Mouse (Mus musculus) neural tube, embryonic 11.5 days (tissue): ENCODE data around the gene Zfp39. TPM values are rescaled to one million over a fixed set of nuclear protein-coding genes. Genes with fewer than 3 reads are reported as not detected.

Experiments used
- ATAC-seq: fragments of 200-750 bp; cut with Nextera tagmentation; 2 replicates; pipeline ENCODE4 v1.8.0; 2017; ENCODE audit warnings: moderate number of reproducible peaks, mild to moderate bottlenecking, moderate TSS enrichment, moderate library complexity; ENCODE audit not compliant: insufficient read depth, low FRiP score, low TSS enrichment
- DNase-seq: peaks from one replicate; pipeline ENCODE4 v3.0.0-alpha.2; 2015; ENCODE audit warnings: low spot score
- H3K27ac ChIP-seq: fragments of 300-500 bp; sonication (generic); 2 replicates; pipeline ENCODE4 v1.5.1; 2014; ENCODE audit warnings: low read depth, mild to moderate bottlenecking, low read length
- H3K27me3 ChIP-seq: fragments of 300-500 bp; sonication (generic); 2 replicates; pipeline ENCODE4 v1.6.1; 2014; ENCODE audit warnings: mild to moderate bottlenecking, low read length, mixed read lengths; ENCODE audit not compliant: control insufficient read depth, insufficient read depth
- H3K36me3 ChIP-seq: fragments of 300-500 bp; sonication (generic); 2 replicates; pipeline ENCODE4 v1.6.1; 2014; ENCODE audit warnings: mild to moderate bottlenecking, low read length, moderate library complexity, mixed read lengths; ENCODE audit not compliant: control insufficient read depth, insufficient read depth
- H3K4me1 ChIP-seq: fragments of 300-500 bp; sonication (generic); 2 replicates; pipeline ENCODE4 v1.6.1; 2014; ENCODE audit warnings: low read length, mixed read lengths; ENCODE audit not compliant: control insufficient read depth, insufficient read depth
- H3K4me2 ChIP-seq: fragments of 300-500 bp; sonication (generic); 2 replicates; pipeline ENCODE4 v1.6.1; 2014; ENCODE audit warnings: low read depth, mild to moderate bottlenecking, moderate library complexity
- H3K4me3 ChIP-seq: fragments of 300-500 bp; sonication (generic); 2 replicates; pipeline ENCODE4 v1.5.1; 2014; ENCODE audit warnings: low read depth, low read length
- H3K9ac ChIP-seq: fragments of 300-500 bp; sonication (generic); 2 replicates; pipeline ENCODE4 v1.6.1; 2014; ENCODE audit warnings: mild to moderate bottlenecking, low read length
- H3K9me3 ChIP-seq: fragments of 300-500 bp; sonication (generic); 2 replicates; pipeline ENCODE4 v1.6.1; 2016; ENCODE audit warnings: low read length; ENCODE audit not compliant: control insufficient read depth
- WGBS: fragments of 180-500 bp; shearing (Covaris S2); extraction: QIAGEN DNeasy Blood & Tissue Kit; methylation state at CpG from one replicate; pipeline ENCODE4 v1.1.7; 2014; 5-methylcytosine and 5-hydroxymethylcytosine counted together
- polyA plus RNA-seq: library from polyadenylated mRNA; unstranded; fragments of >200 nt; fragmentation: Nextera tagmentation; extraction: Ambion mirVana; gene quantifications from 2 replicates; pipeline ENCODE4 v1.2.1, GENCODE M21; 2014

Gene Zfp39
- polyA plus RNA-seq, 1 experiment from 2014 or later: 7.2 TPM

DNA sequence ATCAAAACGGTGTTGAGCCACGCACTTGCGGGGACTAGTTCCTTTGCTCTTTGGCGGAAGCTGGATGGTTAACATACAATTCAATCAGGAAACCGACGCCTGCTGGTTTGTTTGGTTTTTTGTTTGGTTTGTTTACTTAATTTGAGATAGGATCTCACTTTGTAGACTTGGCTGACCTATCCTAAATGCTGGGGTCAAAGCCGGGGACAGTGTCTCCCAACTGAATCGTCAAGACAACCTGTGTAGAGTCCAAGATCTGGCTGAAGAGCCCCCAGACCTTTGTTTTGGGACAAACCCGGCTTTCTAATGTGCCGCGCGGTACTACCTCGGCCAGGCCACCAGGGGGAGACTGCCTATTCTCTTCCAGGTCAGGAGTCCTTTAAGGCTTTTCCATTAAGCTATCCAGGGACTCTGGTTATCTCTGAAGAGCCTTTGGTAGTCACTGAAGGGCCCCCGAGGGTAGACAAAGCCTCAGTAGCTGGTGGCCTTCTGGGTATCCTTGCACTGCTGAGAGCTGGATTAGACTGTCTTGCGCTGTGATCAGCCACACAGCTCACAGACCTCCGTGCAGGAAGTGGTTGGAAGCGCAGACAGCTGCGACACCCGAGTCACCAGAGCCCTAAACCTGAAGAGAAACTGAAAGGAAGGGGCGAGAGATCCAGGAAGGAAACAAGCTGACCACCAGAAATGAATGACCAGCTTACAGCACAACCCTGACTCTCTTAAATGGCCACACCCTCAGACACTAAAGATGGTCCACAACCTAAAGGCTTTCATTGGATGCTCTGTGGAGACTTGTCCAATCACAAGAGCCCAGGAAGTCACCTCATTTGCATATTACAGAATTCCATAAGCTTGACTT lies 24.0 kb upstream of the Zfp39 start:
- Histone ChIP-seq H3K9ac (no peak overlapping the region), H3K36me3 (peaks cover 10% of the 10 kb centered on the region), H3K27ac (0 out of 2 replicates have a peak overlapping the region, but pooled peaks have one; percentile 17), H3K9me3 (no peaks in the 10 kb centered on the region), H3K4me2 (peak overlapping the region; percentile 25), H3K27me3 (no peaks in the 10 kb centered on the region), H3K4me3 (no peak overlapping the region), H3K4me1 (no peaks in the 10 kb centered on the region)
- DNase-seq (peak; percentile 80), ATAC-seq (peak; percentile 65)
- WGBS: 40% methylated on average over 20 of the region's 20 CpGs

DNA sequence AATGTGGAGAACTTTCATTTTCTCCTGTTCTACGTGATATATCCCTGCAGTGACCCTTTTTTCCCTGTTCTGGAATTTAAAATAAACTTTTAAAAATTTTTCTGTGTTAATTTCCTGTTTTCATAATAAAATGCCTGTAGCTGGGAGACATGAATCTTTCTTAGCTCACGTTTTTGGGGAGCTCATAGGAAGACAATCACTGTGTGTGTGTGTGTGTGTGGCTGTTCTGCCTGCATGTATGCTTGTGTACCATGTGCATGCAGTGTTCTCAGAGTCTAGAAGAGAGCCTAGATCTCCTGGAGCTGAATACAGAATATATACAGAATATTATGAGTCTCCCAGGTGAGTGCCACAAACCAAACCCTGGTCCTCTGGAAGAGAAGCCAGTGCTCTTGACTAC lies 23.0 kb upstream of the Zfp39 start:
- no peak overlapping the region for H3K9ac ChIP-seq
- H3K27me3 ChIP-seq: no peaks in the 10 kb centered on the region
- DNase-seq: no peak
- H3K4me3 ChIP-seq: no peak overlapping the region
- no peaks in the 10 kb centered on the region for H3K9me3 ChIP-seq
- H3K27ac ChIP-seq: no peak overlapping the region
- H3K36me3 ChIP-seq: peaks cover 3% of the 10 kb centered on the region
- WGBS: 75% methylated on average over 2 of the region's 2 CpGs
- no peak for ATAC-seq
- H3K4me1 ChIP-seq: no peaks in the 10 kb centered on the region
- H3K4me2 ChIP-seq: no peak overlapping the region

DNA sequence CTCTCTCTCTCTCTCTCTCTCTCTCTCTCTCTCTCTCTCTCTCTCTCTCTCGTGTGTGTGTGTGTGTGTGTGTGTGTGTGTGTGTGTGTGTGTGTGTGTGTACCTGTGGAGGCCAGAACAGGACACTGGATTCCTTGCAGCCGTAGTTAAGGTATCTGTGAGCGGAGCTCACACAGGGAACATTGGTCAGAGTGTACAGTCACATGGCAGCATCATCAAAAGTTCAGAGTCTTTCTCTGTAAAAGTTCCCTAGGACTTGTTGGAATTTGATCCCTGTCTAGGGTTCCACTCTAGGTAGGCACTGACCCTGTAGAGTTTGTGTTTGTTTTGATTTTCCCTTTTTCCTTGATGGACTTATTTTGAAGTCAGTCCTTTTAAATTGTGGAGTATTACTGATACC lies 22.6 kb upstream of the Zfp39 start:
- H3K4me1 ChIP-seq: no peaks in the 10 kb centered on the region
- no peak overlapping the region for H3K9ac ChIP-seq
- H3K27me3 ChIP-seq: no peaks in the 10 kb centered on the region
- DNase-seq (no peak), ATAC-seq (no peak)
- no peak overlapping the region for H3K4me3 ChIP-seq
- H3K9me3 ChIP-seq: no peaks in the 10 kb centered on the region
- WGBS: 80% methylated on average over 2 of the region's 3 CpGs
- peaks cover 2% of the 10 kb centered on the region; the same call in 1 of the 2 replicates for H3K36me3 ChIP-seq
- H3K27ac ChIP-seq: no peak overlapping the region
- no peak overlapping the region for H3K4me2 ChIP-seq

DNA sequence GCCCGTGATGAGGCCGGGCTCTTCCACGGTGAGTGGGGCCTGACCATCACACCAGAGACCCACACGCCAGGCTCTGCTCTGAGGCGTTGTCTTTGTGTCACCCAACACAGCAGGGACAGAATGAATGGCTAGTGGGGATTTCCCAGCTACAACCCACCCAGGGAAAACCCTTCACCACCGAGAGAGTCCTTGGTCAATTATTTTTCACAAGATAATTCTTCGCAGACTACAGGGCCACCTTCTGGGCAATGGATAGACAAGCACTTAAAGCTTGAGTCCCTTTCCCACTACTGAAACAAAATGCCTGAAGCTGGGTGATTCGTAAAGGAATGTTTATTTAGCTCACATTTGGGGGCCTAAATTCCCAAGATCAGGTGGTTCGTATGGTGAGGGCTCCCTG lies 18.4 kb upstream of the Zfp39 start:
- Histone ChIP-seq H3K9ac (no peak overlapping the region), H3K4me3 (no peak overlapping the region), H3K27me3 (no peaks in the 10 kb centered on the region), H3K4me1 (no peaks in the 10 kb centered on the region), H3K27ac (no peak overlapping the region), H3K36me3 (no peaks in the 10 kb centered on the region), H3K4me2 (no peak overlapping the region), H3K9me3 (no peaks in the 10 kb centered on the region)
- DNase-seq (no peak), ATAC-seq (no peak)
- 84% methylated on average over 9 of the region's 9 CpGs for WGBS

DNA sequence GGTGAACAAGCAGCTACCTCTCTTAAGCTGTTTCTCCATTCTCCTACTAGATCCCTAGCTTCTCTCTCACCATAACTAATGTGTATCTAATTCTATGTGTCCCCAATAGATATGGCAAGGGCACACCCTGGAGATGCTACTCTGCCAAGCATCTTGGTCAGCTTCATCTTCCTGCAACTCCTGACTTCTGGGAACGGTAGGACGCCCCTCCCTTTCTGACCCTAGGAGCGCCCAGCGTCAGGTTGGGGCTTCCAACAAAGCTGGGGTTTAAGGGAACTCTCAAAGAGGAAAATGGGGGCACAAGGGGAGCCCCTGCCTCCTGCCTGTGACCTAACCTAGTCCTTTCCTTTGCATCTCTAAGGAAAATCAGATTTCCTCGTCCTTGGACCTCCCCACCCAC lies 14.7 kb upstream of the Zfp39 start:
- Histone ChIP-seq H3K4me2 (no peak overlapping the region), H3K4me3 (no peak overlapping the region), H3K27me3 (no peaks in the 10 kb centered on the region), H3K27ac (no peak overlapping the region), H3K4me1 (no peaks in the 10 kb centered on the region), H3K36me3 (no peaks in the 10 kb centered on the region), H3K9ac (no peak overlapping the region), H3K9me3 (no peaks in the 10 kb centered on the region)
- WGBS: 73% methylated on average over 5 of the region's 5 CpGs
- ATAC-seq: no peak
- no peak for DNase-seq

DNA sequence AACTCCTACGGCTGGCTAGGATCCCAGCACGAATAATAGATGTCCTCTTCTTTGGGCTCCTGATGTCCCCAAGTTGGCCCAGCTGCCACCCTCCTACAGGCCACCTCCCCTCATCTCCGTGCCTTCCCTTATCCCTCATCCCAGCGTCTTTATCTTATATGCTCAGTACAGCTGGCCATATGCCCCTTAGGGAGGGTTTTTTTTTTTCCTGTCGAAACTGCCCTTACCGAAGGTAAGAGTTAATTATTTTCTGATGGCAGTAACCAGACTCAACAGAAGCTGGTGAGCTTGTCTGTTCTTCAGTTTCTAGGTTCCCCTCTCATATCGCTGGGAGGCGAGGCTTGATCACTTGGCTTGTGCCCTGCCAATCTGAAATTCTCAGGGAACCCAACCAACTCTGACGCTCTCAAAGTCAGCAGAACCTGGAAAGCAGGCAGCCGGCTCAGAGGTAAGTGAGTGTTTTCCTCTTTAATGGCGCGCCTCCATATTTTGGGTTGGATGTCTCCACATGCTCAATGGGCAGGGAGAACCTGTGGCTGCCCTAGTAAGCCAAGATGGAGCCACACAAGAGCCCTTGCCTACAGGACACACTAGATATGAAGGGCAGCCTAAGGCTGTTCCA lies 13.8 kb upstream of the Zfp39 start, which contains the start of gene Btnl10:
TSS of gene Btnl10 (plus strand) at position 164 of the 622 bp plus-strand sequence.
- H3K36me3 ChIP-seq: no peaks in the 10 kb centered on the region
- H3K4me2 ChIP-seq: no peak within 1 kb of the TSS
- ATAC-seq: no peak
- H3K9me3 ChIP-seq: no peaks in the 10 kb centered on the region
- 87% methylated on average over 12 of the region's 12 CpGs for WGBS
- no peak within 1 kb of the TSS for H3K4me3 ChIP-seq
- H3K9ac ChIP-seq: no peak within 1 kb of the TSS
- H3K27me3 ChIP-seq: no peaks in the 10 kb centered on the region
- DNase-seq: no peak
- no peaks in the 10 kb centered on the region for H3K4me1 ChIP-seq
- no peak within 1 kb of the TSS for H3K27ac ChIP-seq

DNA sequence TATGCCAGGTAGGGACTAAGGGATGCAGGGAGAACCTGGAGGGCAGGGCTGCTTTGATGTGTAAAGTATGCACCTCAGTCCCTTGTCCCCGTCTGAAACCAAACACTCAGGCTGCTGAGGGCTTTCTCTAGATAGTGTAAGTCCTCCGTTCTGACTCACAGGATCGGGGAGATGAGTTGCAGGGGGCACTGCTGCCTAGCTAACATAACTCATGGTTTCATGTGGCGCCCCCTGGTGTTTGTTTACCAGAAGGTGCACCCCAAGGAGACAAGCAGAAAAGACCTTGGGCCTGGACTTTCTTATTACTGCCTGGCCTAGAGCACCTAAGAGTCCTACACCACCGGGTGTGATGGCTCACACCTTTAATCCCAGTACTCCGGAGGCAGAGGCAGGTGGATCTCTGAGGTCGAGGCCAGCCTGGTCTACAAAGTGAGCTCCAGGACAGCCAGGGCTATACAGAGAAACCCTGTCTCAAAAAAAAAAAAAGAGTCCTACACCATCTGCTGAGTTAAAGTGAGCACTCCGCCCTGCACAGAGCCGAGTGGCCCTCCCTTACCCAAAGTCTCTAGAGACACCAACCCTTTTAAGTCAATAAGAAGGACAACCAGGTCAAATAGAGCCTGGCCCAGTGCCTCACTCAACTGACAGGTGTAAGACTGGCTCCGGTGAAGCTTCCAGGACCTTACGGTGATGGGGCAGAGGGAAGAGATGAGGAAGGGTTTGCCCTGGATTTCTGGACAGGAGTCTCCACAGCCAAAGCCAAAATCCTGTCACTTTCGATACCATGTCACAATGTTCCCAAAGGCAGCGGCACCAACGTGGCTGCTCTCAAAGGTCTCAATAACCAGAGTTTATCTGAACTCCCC lies 13.1 kb upstream of the Zfp39 start:
- no peak for ATAC-seq
- Histone ChIP-seq H3K36me3 (no peaks in the 10 kb centered on the region), H3K27ac (no peak overlapping the region), H3K4me3 (no peak overlapping the region), H3K9me3 (no peaks in the 10 kb centered on the region), H3K4me2 (no peak overlapping the region), H3K27me3 (no peaks in the 10 kb centered on the region), H3K4me1 (no peaks in the 10 kb centered on the region), H3K9ac (no peak overlapping the region)
- WGBS: 53% methylated on average over 14 of the region's 14 CpGs
- DNase-seq: peak; percentile 47

DNA sequence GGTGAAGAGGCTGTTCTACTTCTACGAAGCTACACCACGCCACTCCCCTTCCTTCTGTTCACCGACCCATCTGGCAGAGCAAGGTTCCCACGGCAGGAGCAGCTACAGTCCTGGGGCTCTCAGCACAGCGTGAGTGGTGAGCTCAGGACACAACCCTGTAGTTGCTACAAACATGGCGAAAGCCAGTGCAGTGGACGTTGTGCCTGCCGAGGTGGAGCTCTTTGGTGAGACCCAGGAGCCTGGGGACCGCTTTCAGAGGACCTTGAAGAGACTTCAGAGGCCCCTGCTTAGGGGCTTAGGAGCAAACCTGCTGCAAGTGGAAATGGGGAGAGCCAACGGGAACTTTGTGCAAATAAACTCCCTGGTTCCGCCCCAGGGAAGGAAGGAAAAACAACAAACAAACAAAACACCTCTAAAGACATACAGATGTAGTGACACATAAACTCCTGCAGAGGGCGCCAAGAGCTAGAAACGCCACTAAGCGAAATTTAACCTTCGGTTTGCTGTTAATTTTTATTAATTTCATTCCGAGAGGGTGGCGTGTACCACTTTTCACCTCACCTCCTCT lies 10.5 kb upstream of the Zfp39 start:
- H3K36me3 ChIP-seq: no peaks in the 10 kb centered on the region
- no peaks in the 10 kb centered on the region for H3K27me3 ChIP-seq
- DNase-seq (peak; percentile 35), ATAC-seq (no peak)
- no peaks in the 10 kb centered on the region for H3K4me1 ChIP-seq
- H3K4me3 ChIP-seq: 0 out of 2 replicates have a peak overlapping the region, but pooled peaks have one; percentile 19
- no peaks in the 10 kb centered on the region for H3K9me3 ChIP-seq
- 21% methylated on average over 17 of the region's 17 CpGs for WGBS
- H3K4me2 ChIP-seq: peak overlapping the region; percentile 36
- no peak overlapping the region for H3K27ac ChIP-seq
- H3K9ac ChIP-seq: 0 out of 2 replicates have a peak overlapping the region, but pooled peaks have one; percentile 40
